Mouse (Mus musculus): Measurements from ENCODE around the gene Vmn1r31. TPM values are rescaled to one million over a fixed set of nuclear protein-coding genes. Genes with fewer than 3 reads are reported as not detected.

Gene Vmn1r31
- not detected in 2 replicates for polyA plus RNA-seq (2015; fragmentation: Nextera tagmentation; extraction: Ambion mirVana)

- H3K27me3 ChIP-seq (replicated peaks), result no peaks in the 10 kb centered on the region
- no peaks in the 10 kb centered on the region for H3K4me1 ChIP-seq
- H3K9me3 ChIP-seq (replicated peaks), result no peaks in the 10 kb centered on the region
- 92% methylated on average over 1 of the region's 1 CpGs for WGBS
- H3K36me3 ChIP-seq, result no peaks in the 10 kb centered on the region
- no peak within 1 kb of the TSS for H3K9ac ChIP-seq (replicated peaks)
- H3K4me3 ChIP-seq (replicated peaks), result no peak within 1 kb of the TSS
- no peak within 1 kb of the TSS for H3K27ac ChIP-seq (replicated peaks)
- no peak within 1 kb of the TSS for H3K4me2 ChIP-seq
- no peak for ATAC-seq (ENCODE audit: low FRiP score)
These were observed at the start of gene Vmn1r31 for GRCm38 (mm10) chr6:58475230-58475629. Gene Vmn1r31, minus strand, starts transcription at chr6:58475330.

- Histone ChIP-seq H3K27ac (replicated peaks) (no peak within 1 kb of the TSS), H3K4me1 (no peaks in the 10 kb centered on the region), H3K9me3 (replicated peaks) (no peaks in the 10 kb centered on the region), H3K27me3 (replicated peaks) (no peaks in the 10 kb centered on the region), H3K4me2 (no peak within 1 kb of the TSS), H3K36me3 (no peaks in the 10 kb centered on the region), H3K4me3 (replicated peaks) (no peak within 1 kb of the TSS), H3K9ac (replicated peaks) (no peak within 1 kb of the TSS)
- ATAC-seq (ENCODE audit: low FRiP score), result no peak
These were observed 31.8 kb downstream of the Vmn1r31 start, which contains the start of gene Vmn1r30 for GRCm38 (mm10) chr6:58443285-58443684. Gene Vmn1r30, minus strand, starts transcription at chr6:58443385.

Other genes with a start within 250 kb of the Vmn1r31 start
- not detected in 2 replicates for gene Vmn1r28, start 213.3 kb downstream of the Vmn1r31 start, polyA plus RNA-seq (2015; fragmentation: Nextera tagmentation; extraction: Ambion mirVana)
- gene Vmn1r29, start 173.8 kb downstream of the Vmn1r31 start, polyA plus RNA-seq (2015; fragmentation: Nextera tagmentation; extraction: Ambion mirVana), result not detected in 2 replicates
- gene Vmn1r30, start 31.9 kb downstream of the Vmn1r31 start, polyA plus RNA-seq (2015; fragmentation: Nextera tagmentation; extraction: Ambion mirVana), result not detected in 2 replicates
- gene Abcg2, start 109.2 kb upstream of the Vmn1r31 start, polyA plus RNA-seq (2015; fragmentation: Nextera tagmentation; extraction: Ambion mirVana), result 35.8 and 45.3 TPM in 2 replicates